Mouse (Mus musculus) brain, embryonic 14.5 days (tissue): ENCODE data around the gene Ap1g2. TPM values are rescaled to one million over a fixed set of nuclear protein-coding genes. Genes with fewer than 3 reads are reported as not detected.

ENCODE experiments used
- DNase-seq: peaks from one replicate; pipeline ENCODE4 v3.0.0-alpha.2; 2011; ENCODE audit warnings: low read depth
- CTCF ChIP-seq: fragments of 200-500 bp; IDR thresholded peaks from 2 replicates; pipeline ENCODE4 v1.5.1; 2012; ENCODE audit warnings: inconsistent platforms, mild to moderate bottlenecking, moderate library complexity, borderline replicate concordance; ENCODE audit not compliant: insufficient read depth, insufficient read length; ENCODE audit errors: extremely low read depth
- POLR2A ChIP-seq: fragments of 200-500 bp; IDR thresholded peaks from 2 replicates; pipeline ENCODE4 v1.6.1; 2012; ENCODE audit warnings: mild to moderate bottlenecking, inconsistent platforms, borderline replicate concordance; ENCODE audit not compliant: poor library complexity, insufficient read depth, insufficient read length, severe bottlenecking; ENCODE audit errors: extremely low read depth
- polyA plus RNA-seq: library from polyadenylated mRNA; depleted of rRNA; stranded (reverse); fragments of >200 nt; gene quantifications from 2 replicates; pipeline ENCODE4 v1.2.3, GENCODE M21; 2012; rRNA removed

The Ap1g2 gene
- polyA plus RNA-seq, 1 experiment = 13.6 TPM

DNA sequence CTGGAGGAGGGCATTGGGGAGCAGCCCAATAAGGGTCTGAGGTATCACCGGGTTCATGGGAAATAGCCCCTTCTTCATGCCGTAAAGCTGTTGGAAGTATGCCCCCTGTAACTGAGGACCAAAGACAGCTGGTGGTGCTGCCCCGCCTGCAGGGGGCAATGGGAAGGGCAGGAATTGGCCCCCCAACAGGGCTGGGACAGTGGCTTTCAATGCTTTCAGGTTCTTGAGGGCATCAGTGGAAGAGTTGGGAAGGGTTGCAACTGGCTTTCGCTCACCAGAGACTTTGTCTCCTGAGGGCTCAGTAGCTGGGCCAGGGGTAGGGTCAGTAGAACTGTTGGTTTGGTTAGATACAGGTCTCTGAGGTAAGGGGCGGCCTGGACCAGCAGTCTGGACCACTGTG is 43.3 kb downstream of the Ap1g2 start:
- no peak for DNase-seq
- TF ChIP-seq CTCF (no peak), POLR2A (no peak)

- TF ChIP-seq CTCF (no peak), POLR2A (no peak)
- DNase-seq = peak; percentile 76
Measured at GRCm38 (mm10) chr14:55062626-55063025, 43.8 kb downstream of the Ap1g2 start.

DNA sequence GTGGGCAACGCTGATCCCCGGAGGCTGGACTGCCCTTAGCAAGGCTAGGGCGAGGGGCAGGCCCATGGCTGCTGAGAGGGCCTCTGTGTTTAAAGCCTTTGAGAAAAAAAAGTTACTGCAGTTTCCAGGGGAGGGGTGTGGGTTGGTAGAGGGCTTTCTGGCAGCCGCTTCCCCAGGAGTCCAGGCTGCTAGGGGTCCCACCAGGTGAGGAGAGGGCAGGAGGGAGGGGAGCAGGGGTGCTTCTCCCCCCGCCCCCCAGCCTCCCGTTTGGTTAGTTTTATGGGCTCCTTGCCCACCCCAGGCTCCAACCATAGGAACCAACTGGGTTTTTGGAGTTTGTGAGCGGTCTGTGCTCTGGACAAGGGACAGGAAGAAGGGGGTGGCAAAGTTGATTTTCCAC is 44.5 kb downstream of the Ap1g2 start:
- TF ChIP-seq POLR2A = no peak
- TF ChIP-seq CTCF = no peak
- no peak for DNase-seq

GRCm38 (mm10) chr14:55059931-55060330 is 46.5 kb downstream of the Ap1g2 start:
- peak; percentile 54 for DNase-seq
- no peak for TF ChIP-seq POLR2A
- no peak for TF ChIP-seq CTCF

DNA sequence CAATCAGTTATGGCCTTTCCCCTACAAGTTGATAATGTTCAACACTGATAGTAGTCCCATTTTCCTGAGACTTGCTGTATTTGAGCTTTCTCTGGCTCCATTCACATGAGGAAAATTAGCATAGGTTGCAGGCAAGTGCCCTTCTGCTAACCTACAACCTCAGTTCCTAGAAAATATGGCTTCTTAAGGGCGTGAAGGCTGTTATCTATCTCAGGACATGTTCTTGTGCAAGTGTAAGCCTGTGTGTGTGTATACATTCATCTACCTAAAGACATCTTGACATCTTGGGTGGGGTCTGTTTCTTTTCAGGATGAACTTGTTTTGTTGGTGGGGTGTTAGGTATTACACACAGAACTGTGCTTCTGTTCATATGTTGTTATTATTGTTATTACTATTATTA is 47.4 kb downstream of the Ap1g2 start:
- no peak for DNase-seq
- TF ChIP-seq CTCF (no peak), POLR2A (no peak)

DNA sequence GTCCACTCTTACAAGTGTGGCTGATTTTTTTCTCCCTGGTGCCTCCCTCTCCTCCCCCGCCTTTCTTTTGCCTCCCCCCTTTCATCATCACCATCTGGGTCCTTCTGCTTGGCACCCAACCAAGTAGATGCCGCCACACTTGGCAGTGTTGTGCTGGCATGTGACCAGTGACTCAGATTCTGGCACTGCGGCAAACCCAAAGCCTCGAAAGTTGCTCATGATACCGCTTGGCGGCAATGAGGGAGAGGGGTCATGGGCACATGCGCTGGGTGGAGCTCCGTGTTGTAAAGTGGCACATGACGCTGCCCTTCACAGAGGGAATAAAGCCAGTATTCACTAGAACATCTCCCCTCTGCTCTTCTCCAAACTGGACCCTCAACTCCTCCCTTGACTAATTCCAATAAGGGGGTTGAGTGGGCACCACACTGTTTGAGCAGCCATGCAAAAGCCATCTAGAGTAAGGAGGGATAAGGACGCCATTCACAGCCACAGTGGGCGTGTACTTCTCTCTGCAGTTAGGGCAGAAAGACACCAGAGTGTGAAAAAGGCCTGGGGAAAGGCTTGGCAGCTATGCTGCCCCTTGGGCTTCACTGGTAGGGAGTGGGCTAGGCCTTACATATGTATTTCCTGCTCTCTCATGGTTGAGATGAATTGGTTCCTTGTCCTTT is 51.1 kb downstream of the Ap1g2 start:
- TF ChIP-seq POLR2A (no peak), CTCF (peak; percentile 41; the same call in 1 of the 2 replicates)
- peak; percentile 97 for DNase-seq

GRCm38 (mm10) chr14:55054191-55054749 is 52.1 kb downstream of the Ap1g2 start:
- peak; percentile 94 for DNase-seq
- TF ChIP-seq CTCF = no peak
- TF ChIP-seq POLR2A = no peak

DNA sequence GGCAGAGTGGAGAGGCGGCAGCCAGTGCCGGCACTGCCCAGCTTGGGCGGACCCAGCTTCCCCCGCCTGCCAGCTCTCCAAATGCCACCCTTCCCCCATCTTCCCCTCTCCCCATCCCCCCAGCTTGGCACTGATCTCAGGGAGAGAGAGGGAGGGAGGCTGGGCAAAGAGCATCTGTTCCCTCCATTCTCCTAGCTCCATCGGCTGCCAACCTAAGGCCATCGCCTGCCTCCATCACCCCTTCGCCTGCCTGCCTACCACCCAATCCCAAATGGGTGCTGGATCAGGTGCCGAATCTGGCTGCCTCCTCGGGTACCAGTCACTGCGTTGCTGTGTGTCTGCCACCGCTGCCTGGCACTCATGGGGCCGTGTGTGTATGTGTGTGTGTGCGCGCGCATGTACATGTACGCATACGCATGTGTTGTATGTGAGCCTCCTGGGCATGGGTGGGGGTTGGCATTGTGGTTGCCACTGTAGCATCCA is 52.6 kb downstream of the Ap1g2 start:
- DNase-seq = peak; percentile 98
- TF ChIP-seq POLR2A = no peak
- TF ChIP-seq CTCF = no peak

- peak; percentile 88 for DNase-seq
- no peak for TF ChIP-seq CTCF
- TF ChIP-seq POLR2A = no peak
Measured at GRCm38 (mm10) chr14:55053050-55053449, 53.3 kb downstream of the Ap1g2 start.

DNA sequence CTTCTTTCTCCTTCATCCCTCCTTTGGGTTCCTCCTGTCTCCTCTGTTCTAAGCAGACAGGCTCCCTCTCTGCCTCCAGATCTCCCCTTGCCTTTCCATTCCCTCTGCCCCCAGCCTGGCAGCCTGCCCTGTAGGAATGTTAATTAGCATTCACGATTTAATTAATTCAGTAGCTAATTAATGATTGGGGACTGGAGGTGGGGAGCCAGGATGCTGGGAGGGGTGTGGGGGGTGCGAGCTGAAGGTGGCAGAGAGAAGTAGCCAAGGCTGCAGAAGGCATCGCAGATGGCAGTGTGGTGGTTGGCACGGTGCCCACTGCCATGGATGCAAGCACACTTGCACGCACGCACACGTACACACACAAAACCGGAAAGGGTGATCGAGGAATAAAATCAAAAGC is 53.9 kb downstream of the Ap1g2 start:
- DNase-seq = peak; percentile 99
- no peak for TF ChIP-seq CTCF

Other genes starting within 250 kb of the Ap1g2 start
- gene Homez, start 235.6 kb downstream of the Ap1g2 start, polyA plus RNA-seq = 7.4 and 11.4 TPM in 2 replicates
- gene Ppp1r3e, start 229.0 kb downstream of the Ap1g2 start, polyA plus RNA-seq = 13.7 and 21.9 TPM in 2 replicates
- 39.5 and 47.2 TPM in 2 replicates for gene Bcl2l2, start 223.2 kb downstream of the Ap1g2 start, polyA plus RNA-seq
- gene Gm20521, start 223.2 kb downstream of the Ap1g2 start, polyA plus RNA-seq = 0.12 and 1.3 TPM in 2 replicates
- gene Pabpn1, start 214.1 kb downstream of the Ap1g2 start, polyA plus RNA-seq = 517 and 822 TPM in 2 replicates
- gene Slc22a17, start 193.5 kb downstream of the Ap1g2 start, polyA plus RNA-seq = 466 and 718 TPM in 2 replicates
- gene Efs, start 180.5 kb downstream of the Ap1g2 start, polyA plus RNA-seq = 30.9 and 35.3 TPM in 2 replicates
- gene Il25, start 173.9 kb downstream of the Ap1g2 start, polyA plus RNA-seq = 0.27 and 0.57 TPM in 2 replicates
- 3.8 and 6.1 TPM in 2 replicates for gene Cmtm5, start 170.3 kb downstream of the Ap1g2 start, polyA plus RNA-seq
- gene Myh6, start 139.7 kb downstream of the Ap1g2 start, polyA plus RNA-seq = 0.05 and 0.18 TPM in 2 replicates
- gene Gm17428, start 129.7 kb downstream of the Ap1g2 start, polyA plus RNA-seq = not detected in 2 replicates
- gene Myh7, start 112.0 kb downstream of the Ap1g2 start, polyA plus RNA-seq = 5.0 and 7.1 TPM in 2 replicates
- 44.4 and 44.8 TPM in 2 replicates for gene Ngdn, start 91.1 kb downstream of the Ap1g2 start, polyA plus RNA-seq
- 10.4 and 34.9 TPM in 2 replicates for gene Zfhx2, start 14.3 kb downstream of the Ap1g2 start, polyA plus RNA-seq
- 13.5 and 18.3 TPM in 2 replicates for gene Thtpa, start 11.8 kb downstream of the Ap1g2 start, polyA plus RNA-seq
- 147 and 155 TPM in 2 replicates for gene Jph4, start 10.3 kb upstream of the Ap1g2 start, polyA plus RNA-seq
- 0.38 and 0.72 TPM in 2 replicates for gene Dhrs2, start 115.4 kb upstream of the Ap1g2 start, polyA plus RNA-seq